Mouse (Mus musculus) liver, postnatal 0 days (tissue): ENCODE measurements around the gene Gm10663. TPM values are rescaled to one million over a fixed set of nuclear protein-coding genes. Genes with fewer than 3 reads are reported as not detected.

ENCODE experiments used
- ATAC-seq: fragments of 200-750 bp; cut with Nextera tagmentation; 2 replicates; pipeline ENCODE4 v1.8.0; 2017; ENCODE audit warnings: mild to moderate bottlenecking, moderate library complexity
- DNase-seq: peaks from one replicate; pipeline ENCODE4 v3.0.0-alpha.2; 2016
- H3K27ac ChIP-seq: fragments of 300-500 bp; sonication (generic); 2 replicates; pipeline ENCODE4 v1.5.1; 2014; ENCODE audit warnings: antibody characterized with exemption, moderate library complexity, mild to moderate bottlenecking, low read depth
- H3K27me3 ChIP-seq: fragments of 300-500 bp; sonication (generic); 2 replicates; pipeline ENCODE4 v1.6.1; 2014; ENCODE audit warnings: low read length, control low read depth, mixed read lengths; ENCODE audit not compliant: insufficient read depth
- H3K36me3 ChIP-seq: fragments of 300-500 bp; sonication (generic); replicated peaks from 2 replicates; pipeline ENCODE4 v1.6.1; 2014; ENCODE audit warnings: mild to moderate bottlenecking, control low read depth, low read length, moderate library complexity, mixed read lengths; ENCODE audit not compliant: insufficient read depth
- H3K4me1 ChIP-seq: fragments of 300-500 bp; sonication (generic); 2 replicates; pipeline ENCODE4 v1.6.1; 2014; ENCODE audit warnings: antibody characterized with exemption, mild to moderate bottlenecking, control low read depth; ENCODE audit not compliant: insufficient read depth
- H3K4me2 ChIP-seq: fragments of 300-500 bp; sonication (generic); 2 replicates; pipeline ENCODE4 v1.6.1; 2014; ENCODE audit warnings: low read depth, mild to moderate bottlenecking, low read length, moderate library complexity, mixed read lengths
- H3K4me3 ChIP-seq: fragments of 300-500 bp; sonication (generic); 2 replicates; pipeline ENCODE4 v1.5.1; 2014; ENCODE audit warnings: low read depth, low read length
- H3K9ac ChIP-seq: fragments of 300-500 bp; sonication (generic); replicated peaks from 2 replicates; pipeline ENCODE4 v1.6.1; 2014; ENCODE audit warnings: mild to moderate bottlenecking, moderate library complexity
- H3K9me3 ChIP-seq: fragments of 300-500 bp; sonication (generic); 2 replicates; pipeline ENCODE4 v1.6.1; 2016; ENCODE audit warnings: mild to moderate bottlenecking, control low read depth, low read length, mixed read lengths
- CTCF ChIP-seq: sonication (generic); IDR thresholded peaks from 2 replicates; pipeline ENCODE4 v1.5.1; 2016; ENCODE audit warnings: antibody characterized with exemption, low read depth
- EP300 ChIP-seq: IDR thresholded peaks from 2 replicates; pipeline ENCODE4 v1.6.1; 2016; ENCODE audit warnings: antibody characterized with exemption, low read depth, mild to moderate bottlenecking
- WGBS: fragments of 180-500 bp; shearing (Covaris S2); extraction: QIAGEN DNeasy Blood & Tissue Kit; methylation state at CpG from one replicate; pipeline ENCODE4 v1.1.7; 2014; ENCODE audit not compliant: insufficient replicate concordance; 5-methylcytosine and 5-hydroxymethylcytosine counted together
- microRNA-seq: library from miRNA; unstranded; fragments of <30 nt; microRNA quantifications from one replicate; pipeline ENCODE4, GENCODE M21; 2016
- polyA plus RNA-seq: library from polyadenylated mRNA; unstranded; fragments of >200 nt; fragmentation: Nextera tagmentation; extraction: Ambion mirVana; gene quantifications from 2 replicates; pipeline ENCODE4 v1.2.1, GENCODE M21; 2015

The Gm10663 gene
- polyA plus RNA-seq, 1 experiment from 2014 or later: not detected

DNA sequence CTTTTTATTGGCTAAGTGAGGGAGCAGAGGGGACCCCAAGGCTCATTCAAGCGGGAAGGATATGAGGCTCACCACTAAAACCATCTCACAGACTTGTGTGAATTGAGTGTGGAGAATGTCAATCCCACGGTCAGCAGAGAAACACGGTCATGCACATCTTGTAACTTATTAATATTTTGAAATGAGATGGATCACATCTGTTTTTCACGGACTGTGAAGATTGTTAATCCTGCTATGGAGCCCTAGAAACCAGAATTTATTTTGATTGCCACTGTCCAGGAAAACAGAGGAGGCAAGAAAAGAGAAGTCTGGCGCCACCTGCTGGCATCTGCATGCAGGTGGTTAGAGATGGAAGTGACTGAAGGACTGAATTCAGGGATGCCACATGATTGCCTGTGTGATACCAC lies 35.5 kb downstream of the Gm10663 start:
- Histone ChIP-seq H3K27ac (no peak overlapping the region), H3K4me3 (no peak overlapping the region), H3K4me2 (no peak overlapping the region), H3K9ac (no peak overlapping the region), H3K27me3 (no peaks in the 10 kb centered on the region), H3K36me3 (no peaks in the 10 kb centered on the region), H3K4me1 (no peaks in the 10 kb centered on the region), H3K9me3 (no peaks in the 10 kb centered on the region)
- DNase-seq: peak; percentile 76
- TF ChIP-seq EP300 (no peak), CTCF (peak; percentile 82)
- ATAC-seq: no peak
- WGBS: 31% methylated on average over 5 of the region's 5 CpGs

GRCm38 (mm10) chr8:65112092-65112491 lies 37.3 kb downstream of the Gm10663 start:
- WGBS: 70% methylated on average over 6 of the region's 6 CpGs
- Histone ChIP-seq H3K9ac (no peak overlapping the region), H3K36me3 (no peaks in the 10 kb centered on the region), H3K4me1 (no peaks in the 10 kb centered on the region), H3K9me3 (no peaks in the 10 kb centered on the region), H3K27ac (no peak overlapping the region), H3K4me3 (no peak overlapping the region), H3K27me3 (no peaks in the 10 kb centered on the region), H3K4me2 (no peak overlapping the region)
- ATAC-seq (no peak), DNase-seq (no peak)
- no peak for TF ChIP-seq EP300
- TF ChIP-seq CTCF: no peak

DNA sequence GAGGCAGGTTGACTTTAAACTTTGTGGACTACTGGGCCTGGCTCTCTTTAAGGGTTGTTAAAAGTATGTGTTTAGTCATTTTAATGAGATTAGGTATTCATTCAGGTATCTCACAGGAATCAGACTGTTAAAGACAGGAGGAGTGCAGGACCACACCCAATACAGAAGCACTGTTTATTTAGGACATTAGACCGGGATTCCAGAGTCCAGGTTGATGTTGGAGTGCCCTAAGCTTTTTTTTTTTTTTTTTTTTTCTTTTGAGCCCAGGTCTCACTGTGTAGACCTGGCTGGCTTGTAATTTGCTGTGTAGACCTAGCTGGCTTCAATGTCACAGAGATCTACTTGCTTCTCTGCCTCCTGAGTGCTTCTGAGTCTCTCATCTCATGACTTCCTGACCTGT lies 51.2 kb downstream of the Gm10663 start:
- no peak for ATAC-seq
- no peak for DNase-seq
- Histone ChIP-seq H3K4me1 (no peaks in the 10 kb centered on the region), H3K27ac (no peak overlapping the region), H3K36me3 (no peaks in the 10 kb centered on the region), H3K4me3 (no peak overlapping the region), H3K9ac (no peak overlapping the region), H3K4me2 (no peak overlapping the region), H3K27me3 (no peaks in the 10 kb centered on the region), H3K9me3 (no peaks in the 10 kb centered on the region)
- TF ChIP-seq EP300 (no peak), CTCF (no peak)
- WGBS: 56% methylated on average over 1 of the region's 1 CpGs

GRCm38 (mm10) chr8:65126454-65126853 lies 51.6 kb downstream of the Gm10663 start:
- DNase-seq: no peak
- Histone ChIP-seq H3K36me3 (no peaks in the 10 kb centered on the region), H3K9ac (no peak overlapping the region), H3K27me3 (no peaks in the 10 kb centered on the region), H3K27ac (no peak overlapping the region), H3K4me2 (no peak overlapping the region), H3K4me3 (no peak overlapping the region), H3K9me3 (no peaks in the 10 kb centered on the region), H3K4me1 (no peaks in the 10 kb centered on the region)
- TF ChIP-seq CTCF (no peak), EP300 (no peak)
- ATAC-seq: no peak
- 42% methylated on average over 3 of the region's 3 CpGs for WGBS

Small RNA genes lying within 50 kb of the gene (microRNA-seq; reads per million reads assigned to microRNA genes)
- not detected for gene Gm24333

Other genes starting within 250 kb of the Gm10663 start
- gene Klhl2, start 225.0 kb upstream of the Gm10663 start, polyA plus RNA-seq: 6.2 and 6.7 TPM in 2 replicates
- gene Tmem192, start 127.8 kb upstream of the Gm10663 start, polyA plus RNA-seq: 18.4 and 20.2 TPM in 2 replicates
- not detected in 2 replicates for gene Trim75, start 87.2 kb upstream of the Gm10663 start, polyA plus RNA-seq
- gene Trim61, start 56.5 kb upstream of the Gm10663 start, polyA plus RNA-seq: not detected in 2 replicates
- gene Trim60, start 56.4 kb upstream of the Gm10663 start, polyA plus RNA-seq: not detected in 2 replicates
- gene Apela, start 37.7 kb upstream of the Gm10663 start, polyA plus RNA-seq: 0.46 and 0.50 TPM in 2 replicates
- 0.20 and 0.27 TPM in 2 replicates for gene BC030870, start 54.5 kb downstream of the Gm10663 start, polyA plus RNA-seq